Mouse (Mus musculus) liver, embryonic 14.5 days (tissue): ENCODE measurements around the gene Rpl29. TPM values are rescaled to one million over a fixed set of nuclear protein-coding genes. Genes with fewer than 3 reads are reported as not detected.

ENCODE experiments used
- ATAC-seq: fragments of 200-750 bp; cut with Nextera tagmentation; 2 replicates; pipeline ENCODE4 v1.8.0; 2017; ENCODE audit warnings: moderate number of reproducible peaks, mild to moderate bottlenecking, moderate library complexity; ENCODE audit not compliant: insufficient read depth
- DNase-seq, 3 experiments: peaks; one replicate each; pipeline ENCODE4 v3.0.0-alpha.2; 2012 to 2013; ENCODE audit warnings: low read depth in 3 of 3, low spot score in 3 of 3
- H3K27ac ChIP-seq: fragments of 300-500 bp; sonication (generic); 2 replicates; pipeline ENCODE4 v1.5.1; 2014; ENCODE audit warnings: moderate library complexity, mild to moderate bottlenecking, control low read depth, inconsistent platforms
- H3K27me3 ChIP-seq: fragments of 300-500 bp; sonication (generic); 2 replicates; pipeline ENCODE4 v1.6.1; 2014; ENCODE audit warnings: mild to moderate bottlenecking, low read length, moderate library complexity; ENCODE audit not compliant: control insufficient read depth, insufficient read depth
- H3K36me3 ChIP-seq: fragments of 300-500 bp; sonication (generic); replicated peaks from 2 replicates; pipeline ENCODE4 v1.6.1; 2014; ENCODE audit warnings: low read depth; ENCODE audit not compliant: control insufficient read depth, insufficient read depth
- H3K4me1 ChIP-seq, 2 experiments: fragments of 200-500 bp in 1 of 2; fragments of 300-500 bp in 1 of 2; sonication (generic) in 1 of 2; replicated peaks; 2 replicates each; pipeline ENCODE4 v1.6.1; 2012 to 2014; ENCODE audit warnings: antibody characterized with exemption in 1 of 2, inconsistent platforms in 1 of 2, low read length in 1 of 2; ENCODE audit not compliant: control insufficient read depth in 2 of 2, insufficient read depth in 2 of 2
- H3K4me2 ChIP-seq: fragments of 300-500 bp; sonication (generic); 2 replicates; pipeline ENCODE4 v1.6.1; 2014; ENCODE audit warnings: low read depth, mild to moderate bottlenecking, control low read depth, moderate library complexity
- H3K4me3 ChIP-seq, 2 experiments: fragments of 200-500 bp in 1 of 2; fragments of 300-500 bp in 1 of 2; sonication (generic) in 1 of 2; 2 replicates each; pipeline ENCODE4 v1.5.1; 2012 to 2014; ENCODE audit warnings: low read depth in 2 of 2, low read length in 2 of 2, mild to moderate bottlenecking in 2 of 2, control low read depth in 1 of 2, inconsistent platforms in 1 of 2, moderate library complexity in 1 of 2; ENCODE audit not compliant: insufficient read depth in 1 of 2
- H3K9ac ChIP-seq: fragments of 300-500 bp; sonication (generic); replicated peaks from 2 replicates; pipeline ENCODE4 v1.6.1; 2014; ENCODE audit warnings: mild to moderate bottlenecking, control low read depth, moderate library complexity
- H3K9me3 ChIP-seq: fragments of 300-500 bp; sonication (generic); 2 replicates; pipeline ENCODE4 v1.6.1; 2016; ENCODE audit warnings: low read length, mixed read lengths; ENCODE audit not compliant: control insufficient read depth
- CTCF ChIP-seq: IDR thresholded peaks from 2 replicates; pipeline ENCODE4 v1.5.1; 2016; ENCODE audit warnings: antibody characterized with exemption, low read depth, control low read depth
- EP300 ChIP-seq: IDR thresholded peaks from 2 replicates; pipeline ENCODE4 v1.6.1; 2016; ENCODE audit warnings: antibody characterized with exemption, low read depth
- WGBS: fragments of 180-500 bp; shearing (Covaris S2); extraction: QIAGEN DNeasy Blood & Tissue Kit; methylation state at CpG from one replicate; pipeline ENCODE4 v1.1.7; 2014; ENCODE audit not compliant: insufficient replicate concordance; 5-methylcytosine and 5-hydroxymethylcytosine counted together
- polyA plus RNA-seq, 2 experiments: library from polyadenylated mRNA; depleted of rRNA in 1 of 2; stranded (reverse) in 1 of 2; unstranded in 1 of 2; fragments of >200 nt; fragmentation: Nextera tagmentation in 1 of 2; extraction: Ambion mirVana in 1 of 2; gene quantifications; 2 replicates each; pipeline versions ENCODE4 v1.2.1 to v1.2.3; 2012 to 2014

The Rpl29 gene
- polyA plus RNA-seq, 2 experiments: 720 to 743 TPM

DNA sequence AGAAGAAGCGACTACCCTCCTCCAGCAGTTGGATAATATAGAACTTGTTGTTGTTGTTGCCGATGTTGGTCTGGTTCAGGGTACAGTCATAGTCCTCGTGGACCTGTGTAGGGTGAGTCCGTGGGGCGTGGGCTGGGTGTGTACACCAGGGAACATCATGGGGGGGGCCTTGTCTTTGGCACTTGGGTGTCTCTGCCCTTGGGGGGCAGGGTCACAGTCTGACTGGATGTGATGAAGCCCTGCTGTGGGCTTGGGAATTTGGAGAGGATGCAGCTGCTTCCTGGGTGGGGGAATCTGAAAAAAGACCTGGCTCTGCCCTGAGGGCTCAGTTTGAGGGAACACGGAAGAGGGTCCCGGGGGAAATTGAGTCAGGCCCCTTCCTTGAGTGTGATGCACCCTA lies 45.8 kb downstream of the Rpl29 start:
- Histone ChIP-seq H3K9me3 (no peaks in the 10 kb centered on the region), H3K4me3 (no peak overlapping the region), H3K9ac (no peak overlapping the region), H3K27ac (no peak overlapping the region), H3K4me1 (peaks cover 6 to 12% of the 10 kb centered on the region in 2 experiments; a peak in 3 of 4 replicates), H3K27me3 (no peaks in the 10 kb centered on the region), H3K4me2 (no peak overlapping the region), H3K36me3 (no peaks in the 10 kb centered on the region)
- ATAC-seq (no peak), DNase-seq (no peak)
- WGBS: 61% methylated on average over 7 of the region's 7 CpGs
- TF ChIP-seq CTCF (no peak), EP300 (no peak)

DNA sequence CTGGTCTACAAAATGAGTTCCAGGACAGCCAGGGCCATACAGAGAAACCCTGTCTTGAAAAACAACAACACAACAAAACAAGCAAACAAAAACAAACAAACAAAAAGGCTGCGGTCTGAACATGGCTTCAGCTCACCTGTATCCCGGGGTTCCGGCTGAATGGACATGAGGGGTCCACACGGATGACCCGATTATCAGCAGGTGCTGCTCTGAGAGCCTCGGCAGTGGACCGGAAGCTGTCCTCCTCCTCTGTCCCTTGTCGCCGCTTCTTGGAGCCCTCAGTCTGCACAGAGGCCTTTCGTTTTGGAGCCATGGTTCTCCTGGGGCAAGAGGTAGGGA lies 46.4 kb downstream of the Rpl29 start, which contains the start of gene Rrp9:
Gene Rrp9, plus strand, starts transcription at position 301 of the 339 bp plus-strand sequence.
- H3K9ac ChIP-seq: no peak within 1 kb of the TSS
- DNase-seq: no peak

DNA sequence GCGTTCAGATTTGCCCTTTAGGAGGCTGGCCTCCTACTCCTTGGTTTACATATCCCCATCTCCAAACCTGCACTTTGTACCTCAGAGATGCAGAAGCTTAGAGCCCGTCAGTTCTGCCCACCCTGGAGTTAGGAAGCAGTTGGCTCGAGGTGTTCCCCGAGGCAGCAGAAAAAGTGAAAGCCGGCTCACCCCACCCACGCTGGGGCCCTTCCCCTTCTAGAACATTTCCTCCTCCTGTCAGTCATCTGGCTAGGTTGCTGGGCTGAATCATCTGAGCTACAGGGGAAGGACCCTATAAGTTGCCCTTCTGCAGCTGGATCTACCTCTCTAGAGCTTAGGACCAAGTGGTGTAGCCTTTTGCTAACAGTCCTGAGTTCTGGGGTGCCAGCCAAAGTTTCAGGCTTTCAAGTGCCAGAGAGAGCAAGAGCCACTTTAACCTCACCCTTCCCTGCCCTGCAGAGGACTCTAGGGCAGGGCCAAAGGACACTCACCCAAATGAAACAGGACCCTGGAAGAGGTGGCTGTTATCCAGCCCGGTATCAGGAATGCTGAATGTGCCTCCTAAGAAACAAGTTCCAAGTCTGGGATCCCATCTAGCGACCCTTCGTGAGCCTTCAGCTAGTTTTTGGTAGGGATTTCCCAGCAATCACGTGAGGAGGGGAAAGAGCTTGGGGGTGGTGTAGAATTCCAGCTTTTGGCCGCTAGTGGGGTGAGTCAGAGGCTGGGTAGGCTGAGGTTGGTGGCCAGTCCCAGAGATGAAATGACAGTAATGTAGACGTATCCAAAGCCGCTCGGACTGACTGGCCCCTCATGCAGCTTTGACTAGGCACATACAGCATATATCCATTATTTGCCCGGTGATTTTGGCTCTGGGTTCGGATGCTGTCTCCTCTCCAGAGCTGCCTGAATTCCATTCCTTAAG lies 47.0 kb downstream of the Rpl29 start:
- H3K36me3 ChIP-seq: no peaks in the 10 kb centered on the region
- H3K27me3 ChIP-seq: no peaks in the 10 kb centered on the region
- peak overlapping the region in 1 of 2 experiments; percentile 25; a peak in 2 of 4 replicates for H3K4me3 ChIP-seq
- peak; percentile 7; the same call in 1 of the 2 replicates for ATAC-seq
- no peak for TF ChIP-seq CTCF
- no peak for TF ChIP-seq EP300
- 16% methylated on average over 16 of the region's 16 CpGs for WGBS
- no peak for DNase-seq
- no peaks in the 10 kb centered on the region for H3K9me3 ChIP-seq
- no peak overlapping the region for H3K27ac ChIP-seq
- H3K4me2 ChIP-seq: peak overlapping the region; percentile 92
- no peak overlapping the region for H3K9ac ChIP-seq
- H3K4me1 ChIP-seq: peaks cover 6 to 12% of the 10 kb centered on the region in 2 experiments; a peak in 3 of 4 replicates

More for the DNA sequence above, 46.4 kb downstream of the Rpl29 start, which contains the start of gene Rrp9:
- TF ChIP-seq EP300 (no peak), CTCF (no peak)
- H3K9me3 ChIP-seq: no peaks in the 10 kb centered on the region
- 68% methylated on average over 10 of the region's 10 CpGs for WGBS
- H3K27ac ChIP-seq: no peak within 1 kb of the TSS
- no peak for ATAC-seq
- H3K4me3 ChIP-seq: peak within 1 kb of the TSS in 1 of 2 experiments; percentile 25; a peak in 2 of 4 replicates
- H3K4me2 ChIP-seq: peak within 1 kb of the TSS; percentile 92
- H3K27me3 ChIP-seq: no peaks in the 10 kb centered on the region
- no peaks in the 10 kb centered on the region for H3K36me3 ChIP-seq
- H3K4me1 ChIP-seq: peaks cover 6 to 12% of the 10 kb centered on the region in 2 experiments; a peak in 3 of 4 replicates

GRCm38 (mm10) chr9:106476924-106477484 lies 47.8 kb downstream of the Rpl29 start, which contains the start of gene Parp3:
TSS of gene Parp3 (minus strand) at chr9:106476949.
- no peaks in the 10 kb centered on the region for H3K36me3 ChIP-seq
- H3K4me1 ChIP-seq: peaks cover 6 to 12% of the 10 kb centered on the region in 2 experiments; a peak in 3 of 4 replicates
- H3K9ac ChIP-seq: peak within 1 kb of the TSS; percentile 55
- no peaks in the 10 kb centered on the region for H3K27me3 ChIP-seq
- TF ChIP-seq CTCF (peak; percentile 98), EP300 (no peak)
- H3K27ac ChIP-seq: no peak within 1 kb of the TSS
- peak within 1 kb of the TSS; percentile 92 for H3K4me2 ChIP-seq
- ATAC-seq (peak; percentile 99), DNase-seq (peak; percentile 99 to 100 (median 100))
- H3K9me3 ChIP-seq: no peaks in the 10 kb centered on the region
- peak within 1 kb of the TSS; percentile 63 to 75 for H3K4me3 ChIP-seq
- WGBS: under 1% methylated on average over 41 of the region's 41 CpGs

GRCm38 (mm10) chr9:106477649-106478048 lies 48.4 kb downstream of the Rpl29 start:
- Histone ChIP-seq H3K27ac (no peak overlapping the region), H3K4me2 (peak overlapping the region; percentile 92), H3K9me3 (no peaks in the 10 kb centered on the region), H3K36me3 (no peaks in the 10 kb centered on the region; the same call in 1 of the 2 replicates), H3K4me3 (peak overlapping the region; percentile 63 to 75), H3K27me3 (no peaks in the 10 kb centered on the region), H3K9ac (peak overlapping the region; percentile 55), H3K4me1 (peaks cover 6 to 12% of the 10 kb centered on the region in 2 experiments; a peak in 3 of 4 replicates)
- under 1% methylated on average over 16 of the region's 16 CpGs for WGBS
- no peak for TF ChIP-seq CTCF
- no peak for TF ChIP-seq EP300
- DNase-seq (no peak), ATAC-seq (no peak)
